Mouse (Mus musculus): ENCODE results near the gene Ippk.

DNA sequence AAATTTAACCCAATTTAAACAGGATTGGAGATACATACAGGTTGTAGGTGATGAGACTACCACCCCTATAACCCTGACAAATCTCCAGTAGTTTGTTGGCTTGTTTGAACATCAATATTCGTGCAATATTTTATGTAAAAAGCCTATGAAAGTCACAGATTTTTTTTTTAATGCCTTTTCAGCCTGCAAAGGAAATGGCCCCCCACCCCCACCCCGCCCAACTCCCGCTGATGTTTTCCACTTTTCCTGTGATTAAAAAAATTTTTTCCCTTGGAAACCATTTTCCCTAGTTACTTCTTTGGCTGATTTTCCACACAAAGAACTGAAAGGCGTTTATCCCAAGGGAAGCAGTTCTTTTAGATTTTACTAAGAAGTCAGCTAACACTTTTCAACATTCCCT is 83.5 kb downstream of the Ippk start, which contains the start of gene Ecm2:
- no peak for TF ChIP-seq POLR2A (IDR thresholded peaks at IDR 0.05; ENCODE audit: insufficient read depth, low read depth, low read length)
- no peak for TF ChIP-seq CTCF (IDR thresholded peaks at IDR 0.05; ENCODE audit: insufficient read depth, low read depth, low read length)
